Mouse (Mus musculus) erythroblast, embryonic 14.5 days (primary cell): ENCODE measurements around the gene Ccdc13.

Experiments
- GATA1 ChIP-seq: IDR thresholded peaks from 2 replicates; pipeline ENCODE4 v1.6.1; 2012; ENCODE audit warnings: low read length, inconsistent platforms, mixed read lengths
- TAL1 ChIP-seq: IDR thresholded peaks from 3 replicates; pipeline ENCODE4 v1.6.1; 2012; ENCODE audit warnings: low read length, inconsistent platforms, mixed read lengths

GRCm38 (mm10) chr9:121807947-121808346 is 31.3 kb downstream of the Ccdc13 start:
- TF ChIP-seq GATA1 (no peak), TAL1 (no peak)
